Mouse (Mus musculus) C2C12 (cell line): ENCODE measurements around the gene Hist1h1t.

Source experiments
- CEBPB ChIP-seq: IDR thresholded peaks from one replicate; pipeline ENCODE4 v1.6.1; 2011; ENCODE audit warnings: low read depth, mild to moderate bottlenecking, control low read depth, moderate library complexity
- CTCF ChIP-seq: IDR thresholded peaks from one replicate; pipeline ENCODE4 v1.5.1; 2011; ENCODE audit not compliant: control insufficient read depth, insufficient read depth, insufficient read length
- MAX ChIP-seq: IDR thresholded peaks from one replicate; pipeline ENCODE4 v1.6.1; 2011; ENCODE audit warnings: mild to moderate bottlenecking, control low read depth
- MYOG ChIP-seq: IDR thresholded peaks from one replicate; pipeline ENCODE4 v1.6.1; 2011; ENCODE audit not compliant: control insufficient read depth, insufficient read length; ENCODE audit errors: extremely low read depth

- no peak for TF ChIP-seq CTCF
- no peak for TF ChIP-seq CEBPB
- no peak for TF ChIP-seq MYOG
- no peak for TF ChIP-seq MAX
Observed at GRCm38 (mm10) chr13:23729706-23730105, 34.1 kb downstream of the Hist1h1t start.
